Mouse (Mus musculus) heart, adult 2 months (tissue): ENCODE measurements around the gene Ddx59.

Source experiments
- CTCF ChIP-seq: fragments of 200-600 bp; IDR thresholded peaks from 2 replicates; pipeline ENCODE4 v1.8.1; 2022; ENCODE audit warnings: antibody characterized with exemption, mild to moderate bottlenecking, moderate library complexity
- POLR2A ChIP-seq: fragments of 200-500 bp; IDR thresholded peaks from 2 replicates; pipeline ENCODE4 v1.6.1; 2011; ENCODE audit warnings: mild to moderate bottlenecking, low read depth, low read length, control low read depth; ENCODE audit not compliant: insufficient read depth

DNA sequence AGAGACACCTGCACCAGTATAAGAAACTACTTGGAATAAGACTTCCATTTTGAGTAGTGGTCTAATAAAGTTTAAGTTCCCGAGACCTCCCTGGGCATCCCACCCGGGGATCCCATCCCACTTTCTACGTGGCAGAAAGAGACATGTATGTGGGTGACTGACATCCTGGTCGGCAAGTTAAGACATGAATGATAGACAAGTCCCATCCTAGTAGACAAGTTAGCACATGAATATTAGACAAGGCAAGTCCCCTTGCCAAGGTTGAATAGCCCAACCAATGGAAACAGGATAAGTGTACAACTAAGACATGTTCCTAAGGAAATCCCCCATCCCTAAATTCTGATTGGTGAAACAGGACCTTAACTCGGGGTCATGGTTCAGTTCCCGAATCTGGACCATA is 34.5 kb downstream of the Ddx59 start:
- TF ChIP-seq CTCF (no peak), POLR2A (no peak)
